Mouse (Mus musculus) embryonic facial prominence, embryonic 13.5 days (tissue): Measurements from ENCODE around the gene Ddx39. TPM values are rescaled to one million over a fixed set of nuclear protein-coding genes. Genes with fewer than 3 reads are reported as not detected.

Source experiments
- ATAC-seq: fragments of 200-750 bp; cut with Nextera tagmentation; 2 replicates; pipeline ENCODE4 v1.8.0; 2017; ENCODE audit warnings: low read depth; ENCODE audit not compliant: insufficient number of reproducible peaks, insufficient read depth, low FRiP score, low TSS enrichment
- H3K27ac ChIP-seq: fragments of 300-500 bp; sonication (generic); 2 replicates; pipeline ENCODE4 v1.5.1; 2015; ENCODE audit warnings: moderate library complexity, mild to moderate bottlenecking, inconsistent platforms
- H3K27me3 ChIP-seq: fragments of 300-500 bp; sonication (generic); 2 replicates; pipeline ENCODE4 v1.6.1; 2015; ENCODE audit warnings: mild to moderate bottlenecking, inconsistent platforms
- H3K36me3 ChIP-seq: fragments of 300-500 bp; sonication (generic); 2 replicates; pipeline ENCODE4 v1.6.1; 2015; ENCODE audit warnings: mild to moderate bottlenecking, inconsistent platforms
- H3K4me1 ChIP-seq: fragments of 300-500 bp; sonication (generic); 2 replicates; pipeline ENCODE4 v1.6.1; 2015; ENCODE audit warnings: inconsistent platforms
- H3K4me2 ChIP-seq: fragments of 300-500 bp; sonication (generic); 2 replicates; pipeline ENCODE4 v1.6.1; 2015; ENCODE audit warnings: moderate library complexity, mild to moderate bottlenecking, inconsistent platforms
- H3K4me3 ChIP-seq: fragments of 300-500 bp; sonication (generic); 2 replicates; pipeline ENCODE4 v1.5.1; 2015; ENCODE audit warnings: mild to moderate bottlenecking, inconsistent platforms
- H3K9ac ChIP-seq: fragments of 300-500 bp; sonication (generic); 2 replicates; pipeline ENCODE4 v1.6.1; 2015; ENCODE audit warnings: mild to moderate bottlenecking, inconsistent platforms
- H3K9me3 ChIP-seq: fragments of 300-500 bp; sonication (generic); 2 replicates; pipeline ENCODE4 v1.6.1; 2016; ENCODE audit warnings: inconsistent platforms
- WGBS: fragments of 180-500 bp; shearing (Covaris S2); methylation state at CpG from one replicate; pipeline ENCODE4 v1.1.7; 2015; ENCODE audit warnings: mixed read lengths; 5-methylcytosine and 5-hydroxymethylcytosine counted together
- polyA plus RNA-seq: library from polyadenylated mRNA; unstranded; fragments of >200 nt; fragmentation: Nextera tagmentation; extraction: Ambion mirVana; gene quantifications from 2 replicates; pipeline ENCODE4 v1.2.1, GENCODE M21; 2015

Ddx39 gene
- polyA plus RNA-seq, 1 experiment from 2014 or later, result 148 TPM

DNA sequence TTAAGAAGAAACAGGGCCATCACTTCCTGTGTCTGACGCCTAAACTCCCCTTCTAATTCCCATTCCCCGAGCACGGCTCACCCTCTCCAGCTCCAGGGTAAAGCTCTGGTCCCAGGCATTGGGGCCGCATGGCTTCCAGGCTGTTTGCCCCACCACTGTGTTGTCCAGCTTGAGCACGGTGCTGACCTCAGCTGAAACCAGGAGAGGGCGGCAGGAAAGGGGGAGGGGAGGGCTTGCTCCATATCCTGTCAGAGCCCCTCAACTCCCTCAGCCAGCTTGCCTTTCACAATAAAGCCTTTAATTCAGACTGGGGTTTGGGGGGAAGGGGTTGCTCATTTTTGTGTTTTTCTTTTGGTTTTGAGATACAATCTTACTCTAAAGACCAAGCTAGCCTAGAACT, 33.9 kb upstream of the Ddx39 start:
- H3K4me3 ChIP-seq, result no peak overlapping the region
- no peaks in the 10 kb centered on the region for H3K27me3 ChIP-seq
- H3K4me2 ChIP-seq, result no peak overlapping the region
- 14% methylated on average over 6 of the region's 6 CpGs for WGBS
- H3K27ac ChIP-seq, result peak overlapping the region; percentile 90
- no peaks in the 10 kb centered on the region for H3K9me3 ChIP-seq
- no peak for ATAC-seq
- peaks cover 77% of the 10 kb centered on the region for H3K36me3 ChIP-seq
- H3K9ac ChIP-seq, result 0 out of 2 replicates have a peak overlapping the region, but pooled peaks have one; percentile 41
- H3K4me1 ChIP-seq, result peaks cover 30% of the 10 kb centered on the region

DNA sequence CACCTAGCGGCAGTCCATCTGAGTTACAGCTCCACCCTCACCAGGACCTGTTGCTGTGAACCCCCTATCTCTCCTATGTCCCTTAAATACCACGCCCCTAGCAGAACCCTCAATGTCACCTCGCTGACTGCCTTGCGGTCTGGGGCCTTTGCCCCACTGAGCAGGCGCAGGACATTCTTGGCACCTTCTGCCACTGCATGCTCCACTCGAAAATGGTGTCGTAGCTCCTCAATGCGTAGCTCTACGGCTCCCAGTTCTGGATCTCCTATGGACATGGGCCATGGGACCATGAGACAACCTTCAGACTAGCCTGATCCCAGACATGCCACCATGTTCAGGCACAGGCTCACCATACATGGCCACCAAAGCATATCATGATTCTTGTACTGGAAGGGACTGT, 30.5 kb upstream of the Ddx39 start:
- Histone ChIP-seq H3K27me3 (no peaks in the 10 kb centered on the region), H3K27ac (no peak overlapping the region), H3K4me1 (peaks cover 34% of the 10 kb centered on the region), H3K4me3 (no peak overlapping the region), H3K36me3 (peaks cover 58% of the 10 kb centered on the region), H3K4me2 (no peak overlapping the region), H3K9me3 (no peaks in the 10 kb centered on the region), H3K9ac (no peak overlapping the region)
- ATAC-seq, result no peak
- WGBS, result 92% methylated on average over 9 of the region's 9 CpGs

DNA sequence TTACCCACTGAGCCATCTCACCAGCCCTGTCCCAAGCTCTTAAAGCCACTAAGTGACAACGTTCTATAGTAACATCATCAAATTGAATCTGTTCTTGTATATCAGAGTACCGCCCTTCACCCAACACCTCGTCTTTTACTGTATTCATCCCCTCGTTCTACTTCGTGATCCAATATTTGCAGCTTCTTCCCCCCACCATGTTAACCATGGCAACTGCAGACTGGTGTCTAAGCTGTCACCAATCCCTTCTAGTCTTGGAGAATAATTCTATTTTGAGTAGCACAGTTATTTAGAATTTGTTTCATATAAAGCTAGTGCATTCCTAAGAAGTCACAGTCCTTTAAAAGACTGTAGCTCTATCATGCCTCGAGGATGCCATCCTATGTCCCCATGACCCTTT, 25.7 kb upstream of the Ddx39 start:
- H3K9ac ChIP-seq, result no peak overlapping the region
- WGBS, result 90% methylated on average over 6 of the region's 6 CpGs
- H3K9me3 ChIP-seq, result no peaks in the 10 kb centered on the region
- no peaks in the 10 kb centered on the region for H3K27me3 ChIP-seq
- ATAC-seq, result no peak
- H3K36me3 ChIP-seq, result peaks cover 57% of the 10 kb centered on the region
- H3K4me3 ChIP-seq, result no peak overlapping the region
- no peak overlapping the region for H3K4me2 ChIP-seq
- H3K27ac ChIP-seq, result no peak overlapping the region
- 0 out of 2 replicates have a peak, but pooled peaks cover 11% of the 10 kb centered on the region for H3K4me1 ChIP-seq

DNA sequence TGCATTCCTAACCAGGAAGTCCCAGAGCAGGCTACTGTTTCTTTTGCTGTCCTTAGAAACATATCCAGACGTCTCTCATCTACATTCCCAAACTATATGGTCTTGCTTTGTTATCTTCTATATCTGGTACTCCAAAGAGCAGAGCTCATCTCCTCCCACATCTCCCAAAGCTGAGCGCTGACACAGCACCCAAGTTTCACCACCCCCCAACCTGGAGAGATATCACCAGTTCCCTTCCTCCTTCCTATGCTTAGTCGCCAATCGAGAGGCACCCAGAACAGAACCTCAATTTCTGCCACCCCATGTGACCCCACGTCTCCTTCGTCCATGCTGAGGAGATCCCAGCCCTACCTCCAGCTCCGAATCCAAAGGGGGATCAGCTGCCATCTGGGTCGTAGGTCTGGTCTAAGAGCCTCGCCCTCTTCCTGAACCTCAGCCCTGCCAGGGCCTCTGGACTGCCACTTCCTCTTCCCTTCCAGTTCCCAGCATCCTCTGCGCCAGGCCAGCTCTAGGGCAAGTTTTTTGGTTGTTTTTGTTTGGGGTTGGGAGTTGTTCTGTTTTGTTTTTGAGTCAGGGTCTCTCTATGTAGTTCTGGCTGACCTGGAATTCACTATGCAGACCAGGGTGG, 21.3 kb upstream of the Ddx39 start:
- Histone ChIP-seq H3K4me2 (no peak overlapping the region), H3K36me3 (peaks cover 34% of the 10 kb centered on the region), H3K9me3 (no peaks in the 10 kb centered on the region), H3K4me1 (peaks cover 28% of the 10 kb centered on the region), H3K4me3 (no peak overlapping the region), H3K9ac (no peak overlapping the region), H3K27ac (no peak overlapping the region), H3K27me3 (no peaks in the 10 kb centered on the region)
- WGBS, result 77% methylated on average over 10 of the region's 10 CpGs
- ATAC-seq, result no peak

DNA sequence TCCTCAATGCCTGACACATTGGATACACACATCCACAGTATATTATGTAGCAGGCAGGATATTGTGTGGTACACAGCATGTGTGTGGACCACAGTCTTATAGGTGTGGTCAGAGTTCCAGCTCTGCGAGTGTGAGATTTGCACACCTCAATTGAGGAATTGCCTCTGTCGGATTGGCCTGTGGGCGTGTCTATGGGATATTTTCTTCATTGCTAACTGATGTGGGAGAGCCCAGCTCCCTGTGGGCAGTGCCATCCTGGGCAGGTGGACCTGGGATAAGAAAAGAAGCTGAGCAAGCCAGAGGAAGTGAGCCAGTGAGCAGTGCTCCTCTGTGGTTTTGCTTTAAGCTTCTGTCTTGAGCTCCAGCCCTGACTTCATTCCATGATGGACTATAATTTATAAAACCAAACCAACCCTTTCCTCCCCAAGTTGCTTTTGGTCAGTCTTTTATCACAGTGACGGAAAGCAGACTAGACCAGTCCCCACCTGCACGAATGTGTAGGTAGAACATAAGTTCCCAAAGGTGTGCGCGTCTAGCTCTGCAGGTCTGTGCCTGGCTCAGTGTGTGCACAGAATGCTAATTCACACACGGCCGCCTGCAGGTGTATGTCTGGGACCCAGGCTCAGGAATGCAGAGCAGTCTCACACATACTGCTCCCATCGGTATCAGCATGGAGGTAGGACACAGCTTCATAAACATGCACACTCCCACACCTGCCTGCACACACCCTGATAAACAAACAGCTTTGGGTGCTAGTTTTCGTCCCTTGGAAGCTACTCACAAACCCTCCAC, 20.4 kb upstream of the Ddx39 start:
- H3K36me3 ChIP-seq, result peaks cover 29% of the 10 kb centered on the region
- no peak for ATAC-seq
- 84% methylated on average over 11 of the region's 11 CpGs for WGBS
- H3K4me3 ChIP-seq, result no peak overlapping the region
- H3K9ac ChIP-seq, result no peak overlapping the region
- H3K4me1 ChIP-seq, result peaks cover 32% of the 10 kb centered on the region
- no peak overlapping the region for H3K27ac ChIP-seq
- no peaks in the 10 kb centered on the region for H3K9me3 ChIP-seq
- H3K27me3 ChIP-seq, result no peaks in the 10 kb centered on the region
- no peak overlapping the region for H3K4me2 ChIP-seq

DNA sequence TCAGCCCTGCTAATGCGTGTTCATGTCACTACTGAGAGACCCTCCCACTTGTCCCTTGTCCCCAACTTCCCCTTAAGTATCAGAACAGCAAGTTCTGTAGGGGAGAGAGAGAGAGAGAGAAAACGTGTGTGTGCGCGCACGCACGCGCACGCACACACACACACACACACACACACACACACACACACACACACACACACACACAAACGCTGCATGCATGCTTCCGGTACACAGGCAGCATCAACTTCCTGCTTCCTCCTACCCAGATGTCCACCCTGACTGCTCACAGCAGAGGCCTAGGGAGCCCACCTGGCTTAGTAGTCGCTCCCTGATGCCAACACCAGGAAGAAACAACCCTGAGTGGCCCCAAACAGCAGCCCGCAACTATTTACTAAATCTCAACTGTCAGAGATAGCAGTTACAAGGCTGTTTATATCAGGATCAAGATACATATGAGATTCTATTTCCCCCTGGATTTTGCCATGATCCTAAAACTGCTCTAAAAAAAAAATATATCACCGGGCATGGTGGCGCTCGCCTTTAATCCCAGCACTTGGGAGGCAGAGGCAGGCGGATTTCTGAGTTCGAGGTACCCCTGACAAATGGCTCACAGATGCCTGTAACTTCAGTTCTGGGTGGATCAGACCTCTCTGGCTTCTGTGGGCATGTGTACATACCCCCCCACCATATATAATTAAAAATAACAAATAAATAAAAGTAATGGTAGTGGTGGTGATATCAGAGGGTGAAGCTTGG, 19.4 kb upstream of the Ddx39 start:
- Histone ChIP-seq H3K36me3 (peaks cover 23% of the 10 kb centered on the region), H3K9me3 (no peaks in the 10 kb centered on the region), H3K9ac (no peak overlapping the region), H3K4me1 (peaks cover 41% of the 10 kb centered on the region), H3K27ac (no peak overlapping the region), H3K4me3 (no peak overlapping the region), H3K4me2 (no peak overlapping the region), H3K27me3 (no peaks in the 10 kb centered on the region)
- 83% methylated on average over 9 of the region's 17 CpGs for WGBS
- no peak for ATAC-seq

DNA sequence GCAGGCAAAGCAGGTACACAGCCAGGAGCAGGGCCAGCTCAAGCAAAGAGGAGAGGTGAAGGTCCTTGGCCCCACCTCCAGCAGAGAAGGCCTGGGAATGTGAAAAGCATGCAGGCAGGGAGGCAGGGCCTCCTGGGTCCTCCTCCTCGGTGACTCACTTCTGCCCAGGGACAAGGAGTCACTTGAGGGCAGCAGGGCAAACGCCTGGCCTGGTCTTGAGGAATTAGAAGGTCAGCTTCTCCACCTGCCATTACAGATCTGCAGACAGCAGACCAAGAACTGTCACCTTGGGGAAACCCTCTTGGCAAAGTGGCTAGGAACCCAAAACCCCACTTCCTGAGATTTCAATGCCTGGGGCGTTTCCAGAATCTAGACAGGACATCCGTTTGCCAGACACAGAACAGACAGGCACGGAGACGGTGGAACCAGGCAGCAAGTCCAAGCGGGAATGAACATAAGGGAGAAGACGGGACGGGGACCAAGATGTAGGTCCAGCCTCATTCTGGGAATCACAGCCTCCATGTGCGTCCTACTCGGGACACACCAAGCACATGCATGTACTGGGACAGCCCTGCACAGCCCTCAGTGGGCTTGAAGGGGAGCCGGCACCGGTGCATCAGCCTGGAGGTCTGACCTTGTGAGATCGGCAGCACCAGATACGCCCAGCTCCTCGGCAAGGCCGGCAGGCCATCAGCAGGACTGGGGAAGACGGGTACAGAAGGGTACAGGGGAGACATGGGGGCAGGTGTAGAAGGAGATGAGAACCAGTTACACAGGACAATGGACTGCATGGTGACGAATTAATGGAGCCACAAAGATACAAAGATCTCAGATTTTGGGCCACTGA, 17.4 kb upstream of the Ddx39 start:
- no peaks in the 10 kb centered on the region for H3K27me3 ChIP-seq
- H3K27ac ChIP-seq, result peak overlapping the region; percentile 80
- peak overlapping the region; percentile 85 for H3K4me3 ChIP-seq
- H3K4me2 ChIP-seq, result peak overlapping the region; percentile 93
- peak overlapping the region; percentile 90 for H3K9ac ChIP-seq
- H3K9me3 ChIP-seq, result no peaks in the 10 kb centered on the region
- 37% methylated on average over 19 of the region's 19 CpGs for WGBS
- H3K4me1 ChIP-seq, result peaks cover 45% of the 10 kb centered on the region
- H3K36me3 ChIP-seq, result peaks cover 2% of the 10 kb centered on the region
- ATAC-seq, result no peak

DNA sequence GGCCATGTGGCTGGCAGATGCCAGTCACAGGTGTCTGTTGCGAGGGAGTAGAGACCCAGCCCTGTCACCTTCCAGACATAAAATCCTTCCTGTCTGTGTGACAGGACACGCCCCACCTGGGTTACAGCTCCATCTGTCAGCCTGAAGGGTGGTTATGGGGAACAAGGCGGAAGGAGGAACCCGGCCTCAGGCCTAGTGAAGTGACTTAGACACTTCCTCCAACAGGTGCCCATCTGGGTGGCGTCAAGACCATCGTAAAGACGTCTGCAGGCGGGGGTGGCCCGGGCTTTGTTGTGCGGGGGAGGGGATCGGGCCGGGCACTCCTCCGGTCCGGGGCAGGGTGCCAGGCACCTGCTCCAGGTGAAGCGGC, 16.7 kb upstream of the Ddx39 start:
- WGBS, result 4% methylated on average over 15 of the region's 15 CpGs
- H3K4me2 ChIP-seq, result peak overlapping the region; percentile 93
- H3K4me1 ChIP-seq, result peaks cover 45% of the 10 kb centered on the region
- peak overlapping the region; percentile 80 for H3K27ac ChIP-seq
- no peak for ATAC-seq
- H3K4me3 ChIP-seq, result peak overlapping the region; percentile 85
- no peaks in the 10 kb centered on the region for H3K36me3 ChIP-seq
- peak overlapping the region; percentile 90 for H3K9ac ChIP-seq
- no peaks in the 10 kb centered on the region for H3K9me3 ChIP-seq
- H3K27me3 ChIP-seq, result no peaks in the 10 kb centered on the region

DNA sequence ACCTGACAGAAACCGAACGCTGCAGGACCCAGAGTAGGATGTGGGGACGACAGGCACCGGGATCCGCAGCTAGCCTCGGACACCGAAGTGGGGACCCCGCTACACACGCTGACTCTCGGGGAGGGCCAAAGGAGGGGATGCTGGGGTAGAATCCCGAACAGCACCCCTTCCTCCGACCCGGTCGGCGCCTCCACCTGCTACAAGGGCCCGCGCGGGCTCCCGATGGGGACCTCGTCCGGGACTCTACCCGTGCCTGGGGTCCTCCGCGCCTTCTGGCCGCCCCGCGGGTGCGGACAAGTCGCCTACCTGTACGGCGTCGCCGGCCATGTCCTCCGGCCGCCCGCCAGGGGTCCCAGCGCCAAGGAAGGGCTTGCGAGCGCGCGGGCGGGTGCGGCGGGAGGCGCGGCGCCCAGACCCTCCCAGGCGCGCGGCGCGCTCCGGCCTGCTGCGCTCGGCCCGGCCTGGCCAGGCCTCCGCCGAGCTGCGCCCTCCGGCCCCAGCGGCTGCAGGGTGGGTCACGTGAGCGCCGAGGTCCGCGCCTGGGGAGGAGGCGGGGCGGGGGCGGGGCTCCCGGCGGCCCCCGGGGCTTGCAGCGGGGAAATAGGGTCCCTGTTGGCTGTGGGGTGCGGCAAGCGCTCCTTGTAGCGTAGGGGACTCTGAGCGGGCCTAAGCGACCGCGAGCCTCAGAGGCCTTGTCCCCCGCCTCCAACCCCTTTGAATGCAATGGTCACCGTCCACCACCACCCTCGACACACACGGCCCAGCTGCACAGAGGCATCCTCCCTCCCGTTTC, 16.1 kb upstream of the Ddx39 start, which contains the start of gene Pkn1:
Gene Pkn1 (minus strand): TSS at position 519 of the 793 bp plus-strand sequence.
- Histone ChIP-seq H3K9ac (peak within 1 kb of the TSS; percentile 90), H3K4me1 (peaks cover 43% of the 10 kb centered on the region), H3K4me2 (peak within 1 kb of the TSS; percentile 93), H3K27ac (peak within 1 kb of the TSS; percentile 80), H3K27me3 (no peaks in the 10 kb centered on the region), H3K9me3 (no peaks in the 10 kb centered on the region), H3K4me3 (peak within 1 kb of the TSS; percentile 85), H3K36me3 (no peaks in the 10 kb centered on the region)
- under 1% methylated on average over 80 of the region's 85 CpGs for WGBS
- ATAC-seq, result peak; percentile 61

DNA sequence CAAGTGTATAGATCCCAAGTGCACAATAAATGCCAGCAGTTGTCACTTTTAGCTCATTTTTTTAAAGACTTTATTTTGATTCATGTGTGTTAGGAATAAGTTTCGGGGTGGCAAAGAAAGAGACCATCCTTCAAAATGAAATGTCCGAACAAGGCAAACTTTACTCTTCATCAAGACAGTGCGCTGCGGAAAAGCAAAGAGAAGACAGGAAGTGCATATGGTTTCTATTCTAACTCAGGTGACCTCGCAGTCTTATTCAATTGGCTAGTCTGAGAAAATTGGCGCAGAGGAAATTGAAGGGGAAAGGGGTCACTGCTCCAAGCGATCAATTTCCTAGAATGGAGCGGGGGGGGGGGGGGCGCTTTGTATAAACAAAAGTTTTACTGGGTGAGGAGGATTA, 15.4 kb upstream of the Ddx39 start:
- WGBS, result 13% methylated on average over 9 of the region's 9 CpGs
- ATAC-seq, result no peak
- Histone ChIP-seq H3K9me3 (no peaks in the 10 kb centered on the region), H3K4me3 (peak overlapping the region; percentile 85), H3K36me3 (no peaks in the 10 kb centered on the region), H3K4me1 (peaks cover 36% of the 10 kb centered on the region), H3K4me2 (peak overlapping the region; percentile 93), H3K27me3 (no peaks in the 10 kb centered on the region), H3K27ac (peak overlapping the region; percentile 80), H3K9ac (peak overlapping the region; percentile 90)
